Mouse (Mus musculus): Measurements from ENCODE around the gene Utrn. TPM values are rescaled to one million over a fixed set of nuclear protein-coding genes. Genes with fewer than 3 reads are reported as not detected.

Utrn gene
- polyA plus RNA-seq, 1 experiment from 2014 or later = 67.9 TPM

DNA sequence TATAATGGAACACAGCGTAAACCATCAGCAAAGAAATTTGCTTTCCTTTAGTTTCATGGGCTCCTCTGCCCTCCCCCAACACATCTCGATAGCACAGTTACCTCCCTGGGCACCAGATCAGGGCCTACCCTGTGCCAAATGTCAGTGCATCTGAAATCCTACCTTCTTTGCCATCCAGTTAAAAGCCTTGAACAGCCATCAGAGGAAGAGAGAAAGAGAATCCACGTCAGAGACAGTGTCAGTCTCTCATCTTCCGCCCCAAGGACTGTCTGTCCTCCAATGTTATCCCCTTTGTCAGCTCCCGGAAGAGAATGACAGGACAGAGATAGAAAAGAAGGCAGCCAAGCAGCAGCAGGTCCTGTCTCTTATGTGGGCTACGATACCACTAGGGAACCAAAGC, 15.4 kb downstream of the Utrn start:
- no peak for TF ChIP-seq CTCF (IDR thresholded peaks at IDR 0.05; ENCODE audit: low read depth)
- H3K9ac ChIP-seq = no peak overlapping the region
- H3K4me3 ChIP-seq (ENCODE audit: low read depth, low read length) = no peak overlapping the region
- DNase-seq = no peak
- no peaks in the 10 kb centered on the region for H3K36me3 ChIP-seq (ENCODE audit: insufficient read depth)
- H3K4me1 ChIP-seq (ENCODE audit: insufficient read depth) = no peaks in the 10 kb centered on the region
- H3K27me3 ChIP-seq (ENCODE audit: insufficient read depth, low read length) = no peaks in the 10 kb centered on the region
- no peak overlapping the region for H3K4me2 ChIP-seq
- H3K27ac ChIP-seq (ENCODE audit: low read depth) = no peak overlapping the region
- no peaks in the 10 kb centered on the region for H3K9me3 ChIP-seq (ENCODE audit: low read depth, low read length)
- ATAC-seq (ENCODE audit: insufficient read depth) = no peak
- 77% methylated on average over 6 of the region's 6 CpGs for WGBS

DNA sequence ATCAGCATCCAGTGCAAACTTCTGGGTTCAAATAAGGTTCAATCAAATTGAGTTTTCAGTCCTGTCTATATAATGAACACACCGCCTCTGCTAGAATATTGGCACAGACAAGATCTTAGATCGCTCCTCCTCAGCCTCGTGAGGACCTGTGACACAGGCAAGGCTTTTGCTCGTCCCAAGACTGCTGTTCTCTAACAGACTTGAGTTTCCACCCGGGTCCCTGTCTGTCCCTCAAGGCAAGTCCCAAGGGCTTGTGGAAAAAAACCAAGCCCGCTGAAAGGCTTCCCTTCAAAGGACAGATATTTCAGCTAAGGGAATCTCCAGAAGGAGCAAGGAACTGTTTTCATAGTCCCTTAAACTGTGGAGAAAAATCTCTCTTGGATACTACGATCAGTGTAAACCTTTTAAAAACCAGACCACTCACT, 16.0 kb downstream of the Utrn start:
- DNase-seq (no peak), ATAC-seq (ENCODE audit: insufficient read depth) (no peak)
- Histone ChIP-seq H3K27me3 (ENCODE audit: insufficient read depth, low read length) (no peaks in the 10 kb centered on the region), H3K4me2 (no peak overlapping the region), H3K4me3 (ENCODE audit: low read depth, low read length) (no peak overlapping the region), H3K36me3 (ENCODE audit: insufficient read depth) (no peaks in the 10 kb centered on the region), H3K4me1 (ENCODE audit: insufficient read depth) (no peaks in the 10 kb centered on the region), H3K9ac (no peak overlapping the region), H3K9me3 (ENCODE audit: low read depth, low read length) (no peaks in the 10 kb centered on the region), H3K27ac (ENCODE audit: low read depth) (no peak overlapping the region)
- no peak for TF ChIP-seq CTCF (IDR thresholded peaks at IDR 0.05; ENCODE audit: low read depth)
- whole genome bisulfite sequencing = 60% methylated on average over 7 of the region's 7 CpGs

DNA sequence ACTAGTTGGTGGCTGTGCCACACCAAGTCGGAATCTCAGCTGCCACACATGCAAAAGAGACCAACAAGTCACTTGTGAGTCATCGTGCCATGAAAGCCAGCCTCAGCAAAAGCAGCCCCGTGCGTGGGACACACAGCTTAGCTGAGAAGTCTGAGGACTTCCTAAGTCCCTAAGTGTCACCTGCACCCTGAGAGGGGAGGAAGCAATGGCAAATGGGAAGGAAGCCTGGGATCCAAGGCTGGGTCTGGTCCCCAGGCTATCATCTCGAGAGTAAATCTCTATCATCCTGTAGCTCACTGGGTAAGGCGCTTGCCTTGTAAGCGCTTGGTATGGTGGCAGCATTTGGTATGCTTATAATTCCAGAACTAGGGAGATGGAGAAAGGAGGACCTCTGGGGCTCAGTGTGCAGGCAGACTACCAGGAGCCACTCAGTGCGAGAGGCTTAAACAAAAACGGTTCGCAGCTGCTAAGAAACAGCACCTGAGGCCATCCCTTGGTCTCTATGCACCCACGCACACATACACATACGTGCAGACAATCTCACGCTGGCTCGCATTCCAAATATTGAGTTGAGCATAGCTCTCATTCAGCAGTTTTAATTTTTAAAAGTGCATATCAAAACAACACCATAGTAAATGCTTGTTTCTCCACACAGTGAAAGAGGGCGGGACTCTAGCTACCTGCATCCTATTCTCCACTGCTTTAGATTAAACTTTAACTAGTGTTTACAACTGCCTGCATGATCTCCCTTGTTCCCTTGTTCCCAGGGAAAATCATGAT, 16.6 kb downstream of the Utrn start:
- Histone ChIP-seq H3K27ac (ENCODE audit: low read depth) (no peak overlapping the region), H3K27me3 (ENCODE audit: insufficient read depth, low read length) (no peaks in the 10 kb centered on the region), H3K4me1 (ENCODE audit: insufficient read depth) (no peaks in the 10 kb centered on the region), H3K36me3 (ENCODE audit: insufficient read depth) (no peaks in the 10 kb centered on the region), H3K9me3 (ENCODE audit: low read depth, low read length) (no peaks in the 10 kb centered on the region), H3K4me2 (no peak overlapping the region), H3K4me3 (ENCODE audit: low read depth, low read length) (no peak overlapping the region), H3K9ac (no peak overlapping the region)
- TF ChIP-seq CTCF (IDR thresholded peaks at IDR 0.05; ENCODE audit: low read depth) = no peak
- DNase-seq = no peak
- 77% methylated on average over 15 of the region's 15 CpGs for WGBS
- no peak for ATAC-seq (ENCODE audit: insufficient read depth)

DNA sequence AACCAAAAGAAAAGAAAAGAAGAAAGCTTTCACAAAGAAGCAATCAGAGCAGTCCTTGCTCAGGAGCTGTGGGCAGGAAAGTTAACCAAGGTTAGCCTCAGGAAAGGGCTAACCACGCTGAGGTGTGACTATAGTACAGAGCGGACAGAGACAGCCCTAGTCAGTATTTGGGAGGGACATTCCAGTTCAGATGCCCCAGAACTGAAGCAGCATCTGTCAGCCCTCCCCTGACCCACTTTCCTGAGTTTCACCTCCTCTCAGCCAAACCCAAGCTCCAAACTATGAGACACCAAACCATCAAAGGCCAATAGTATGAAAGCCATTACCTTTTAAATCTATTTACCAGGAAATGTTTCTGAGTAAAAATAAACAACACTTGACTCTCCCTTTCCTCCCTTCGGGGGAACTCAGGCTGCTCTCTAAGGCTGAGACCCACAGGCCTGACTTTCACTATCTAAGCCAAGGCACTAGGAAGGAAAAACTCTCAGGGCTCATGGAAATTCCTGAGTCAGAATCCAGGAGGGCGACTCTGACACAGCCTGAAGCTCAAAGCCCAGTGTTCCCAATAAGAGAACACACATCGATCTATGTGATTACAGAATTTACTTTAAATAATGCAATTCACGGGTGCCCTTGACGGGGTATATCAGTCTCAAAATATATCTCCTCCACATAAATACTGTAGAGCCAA, 18.2 kb downstream of the Utrn start:
- Histone ChIP-seq H3K4me1 (ENCODE audit: insufficient read depth) (no peaks in the 10 kb centered on the region), H3K4me2 (no peak overlapping the region), H3K9ac (no peak overlapping the region), H3K4me3 (ENCODE audit: low read depth, low read length) (no peak overlapping the region), H3K36me3 (ENCODE audit: insufficient read depth) (no peaks in the 10 kb centered on the region), H3K27ac (ENCODE audit: low read depth) (no peak overlapping the region), H3K27me3 (ENCODE audit: insufficient read depth, low read length) (no peaks in the 10 kb centered on the region), H3K9me3 (ENCODE audit: low read depth, low read length) (no peaks in the 10 kb centered on the region)
- DNase-seq (no peak), ATAC-seq (ENCODE audit: insufficient read depth) (no peak)
- WGBS = 60% methylated on average over 7 of the region's 7 CpGs
- no peak for TF ChIP-seq CTCF (IDR thresholded peaks at IDR 0.05; ENCODE audit: low read depth)

DNA sequence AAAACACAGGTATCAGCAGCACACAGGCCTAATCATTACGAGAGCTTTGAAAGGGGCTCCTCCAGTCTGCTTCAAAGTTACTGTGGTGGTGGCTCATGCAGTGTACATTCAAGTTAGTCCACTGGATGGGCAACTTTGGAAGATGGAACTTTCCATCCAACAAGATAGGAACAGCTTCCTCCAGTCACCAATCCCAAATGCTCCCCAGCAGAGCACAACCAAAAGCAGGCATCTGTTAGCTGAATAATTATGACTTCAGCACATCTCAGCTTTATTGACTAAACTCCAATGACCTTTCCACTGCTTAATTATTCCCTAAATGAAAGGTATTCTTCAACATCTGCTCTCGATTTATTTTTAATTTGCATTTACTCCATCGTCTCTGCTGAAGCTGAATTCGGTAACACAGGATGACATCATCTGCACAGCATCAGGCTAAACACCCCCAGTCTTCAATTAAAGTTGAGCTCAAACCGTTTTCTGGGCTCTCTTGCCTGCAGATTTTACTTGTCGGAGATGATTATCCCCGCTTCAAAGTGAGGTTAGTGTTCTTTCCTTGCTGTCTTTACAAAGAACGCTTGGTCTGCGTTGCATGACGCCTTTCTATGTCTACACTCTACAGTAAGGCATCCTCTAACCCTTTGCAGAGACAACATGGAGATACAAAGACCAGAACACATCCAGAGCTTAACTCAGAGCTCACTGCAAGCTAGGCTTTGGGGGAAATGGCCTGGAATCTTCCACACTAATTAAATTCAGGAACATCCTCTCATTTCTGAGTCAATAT, 20.6 kb downstream of the Utrn start:
- DNase-seq = no peak
- H3K9me3 ChIP-seq (ENCODE audit: low read depth, low read length) = no peaks in the 10 kb centered on the region

DNA sequence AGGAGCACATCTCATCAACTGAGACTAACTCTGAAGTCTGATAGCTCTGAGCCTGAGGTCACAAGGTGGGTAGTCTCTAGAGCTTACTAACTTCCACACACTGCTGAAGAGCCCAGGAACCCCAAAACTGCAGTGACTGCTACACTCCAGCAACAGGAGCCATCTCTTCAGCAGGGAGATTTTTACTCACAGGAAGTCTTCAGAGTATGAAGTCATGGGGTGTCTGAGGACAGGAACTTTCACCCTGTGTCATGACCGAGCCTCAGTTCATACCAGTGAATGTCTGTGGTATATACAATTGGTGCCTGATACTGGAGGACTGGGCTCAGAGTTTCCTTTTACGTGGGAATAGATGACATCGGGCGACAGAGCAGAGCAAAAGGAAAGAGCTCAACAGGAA, 26.6 kb downstream of the Utrn start:
- DNase-seq (no peak), ATAC-seq (ENCODE audit: insufficient read depth) (no peak)
- H3K9me3 ChIP-seq (ENCODE audit: low read depth, low read length) = no peaks in the 10 kb centered on the region
- no peaks in the 10 kb centered on the region for H3K27me3 ChIP-seq (ENCODE audit: insufficient read depth, low read length)
- H3K27ac ChIP-seq (ENCODE audit: low read depth) = no peak overlapping the region
- no peak for TF ChIP-seq CTCF (IDR thresholded peaks at IDR 0.05; ENCODE audit: low read depth)
- H3K4me1 ChIP-seq (ENCODE audit: insufficient read depth) = no peaks in the 10 kb centered on the region; the same call in 1 of the 2 replicates
- H3K36me3 ChIP-seq (ENCODE audit: insufficient read depth) = no peaks in the 10 kb centered on the region
- H3K9ac ChIP-seq = no peak overlapping the region
- no peak overlapping the region for H3K4me3 ChIP-seq (ENCODE audit: low read depth, low read length)
- no peak overlapping the region for H3K4me2 ChIP-seq
- 60% methylated on average over 4 of the region's 4 CpGs for WGBS

More for the DNA sequence above, 20.6 kb downstream of the Utrn start:
- H3K4me3 ChIP-seq (ENCODE audit: low read depth, low read length) = no peak overlapping the region
- no peaks in the 10 kb centered on the region for H3K27me3 ChIP-seq (ENCODE audit: insufficient read depth, low read length)
- H3K4me1 ChIP-seq (ENCODE audit: insufficient read depth) = no peaks in the 10 kb centered on the region
- no peak overlapping the region for H3K9ac ChIP-seq
- ATAC-seq (ENCODE audit: insufficient read depth) = no peak
- no peak overlapping the region for H3K4me2 ChIP-seq
- 83% methylated on average over 10 of the region's 10 CpGs for WGBS
- H3K36me3 ChIP-seq (ENCODE audit: insufficient read depth) = no peaks in the 10 kb centered on the region
- no peak overlapping the region for H3K27ac ChIP-seq (ENCODE audit: low read depth)
- TF ChIP-seq CTCF (IDR thresholded peaks at IDR 0.05; ENCODE audit: low read depth) = no peak

DNA sequence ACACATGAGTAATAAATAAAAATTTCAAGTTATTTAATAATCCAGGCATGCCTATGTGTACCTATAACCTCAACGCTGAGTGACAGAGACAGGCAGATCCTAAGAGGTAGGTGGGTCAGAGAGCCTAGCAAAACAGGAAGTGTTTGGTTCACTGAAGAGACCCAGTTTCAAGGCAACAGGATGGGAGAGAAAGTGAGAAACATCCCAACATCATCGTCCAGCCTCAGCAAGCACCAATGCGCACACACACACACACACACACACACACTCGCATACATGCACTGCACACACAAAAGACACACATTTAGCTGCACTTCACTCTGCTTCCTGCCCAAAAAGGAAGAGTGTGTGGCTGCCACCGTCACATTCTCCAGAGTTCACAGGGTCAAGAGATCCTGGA, 27.7 kb downstream of the Utrn start:
- no peak overlapping the region for H3K9ac ChIP-seq
- TF ChIP-seq CTCF (IDR thresholded peaks at IDR 0.05; ENCODE audit: low read depth) = no peak
- H3K27me3 ChIP-seq (ENCODE audit: insufficient read depth, low read length) = no peaks in the 10 kb centered on the region
- H3K4me2 ChIP-seq = no peak overlapping the region
- ATAC-seq (ENCODE audit: insufficient read depth) (no peak), DNase-seq (no peak)
- H3K36me3 ChIP-seq (ENCODE audit: insufficient read depth) = no peaks in the 10 kb centered on the region
- no peak overlapping the region for H3K27ac ChIP-seq (ENCODE audit: low read depth)
- 55% methylated on average over 5 of the region's 5 CpGs for whole genome bisulfite sequencing
- no peaks in the 10 kb centered on the region for H3K9me3 ChIP-seq (ENCODE audit: low read depth, low read length)
- no peak overlapping the region for H3K4me3 ChIP-seq (ENCODE audit: low read depth, low read length)
- H3K4me1 ChIP-seq (ENCODE audit: insufficient read depth) = no peaks in the 10 kb centered on the region; the same call in 1 of the 2 replicates
